Mouse (Mus musculus) cortical plate, adult 2 months (tissue): ENCODE measurements around the gene Tpm4.

Experiments
- CTCF ChIP-seq: fragments of 200-500 bp; IDR thresholded peaks from 2 replicates; pipeline ENCODE4 v1.5.1; 2011; ENCODE audit warnings: mild to moderate bottlenecking, control low read depth, low read length; ENCODE audit not compliant: insufficient read depth; ENCODE audit errors: extremely low read depth
- POLR2A ChIP-seq: fragments of 200-500 bp; IDR thresholded peaks from 2 replicates; pipeline ENCODE4 v1.6.1; 2011; ENCODE audit warnings: mild to moderate bottlenecking, low read length, control low read depth; ENCODE audit not compliant: insufficient read depth; ENCODE audit errors: extremely low read depth

GRCm38 (mm10) chr8:72110876-72111275, 23.9 kb upstream of the Tpm4 start:
- TF ChIP-seq CTCF (no peak), POLR2A (no peak)
